Mouse (Mus musculus): ENCODE measurements around the gene Magi1. TPM values are rescaled to one million over a fixed set of nuclear protein-coding genes. Genes with fewer than 3 reads are reported as not detected.

Magi1 gene
- total and polyA plus RNA-seq, 3 experiments: not detected

- TF ChIP-seq E2F4 (IDR thresholded peaks at IDR 0.05; ENCODE audit: borderline replicate concordance, low read depth, low read length): no peak
- no peak for TF ChIP-seq MAX (IDR thresholded peaks at IDR 0.05; ENCODE audit: low read length)
- TF ChIP-seq MEF2A (IDR thresholded peaks at IDR 0.05; ENCODE audit: extremely low read depth, insufficient replicate concordance, low read depth, low read length, poor library complexity, severe bottlenecking): no peak
- no peak for TF ChIP-seq ZKSCAN1 (IDR thresholded peaks at IDR 0.05; ENCODE audit: low read depth, low read length)
- no peak for TF ChIP-seq TBP (IDR thresholded peaks at IDR 0.05; ENCODE audit: low read depth, low read length)
Measured at GRCm38 (mm10) chr6:93819888-93820287, 463.8 kb downstream of the Magi1 start (continued).

- Histone ChIP-seq H3K9ac (ENCODE audit: control insufficient read depth, low read depth, low read length, poor library complexity, severe bottlenecking) (no peak overlapping the region), H3K79me2 (ENCODE audit: control insufficient read depth, insufficient read depth, low read length, poor library complexity) (no peaks in the 10 kb centered on the region), H3K36me3 (ENCODE audit: control insufficient read depth in 1 of 2, insufficient read depth in 2 of 2, low read length in 2 of 2) (no peaks in the 10 kb centered on the region), H3K9me3 (replicated peaks; ENCODE audit: insufficient read depth, low read length) (no peaks in the 10 kb centered on the region), H3K4me1 (ENCODE audit: control insufficient read depth in 1 of 2, insufficient read depth in 2 of 2, low read length in 2 of 2) (no peaks in the 10 kb centered on the region), H3K4me3 (ENCODE audit: control insufficient read depth in 1 of 2, insufficient read depth in 1 of 2, low read depth in 2 of 2, low read length in 2 of 2) (no peak overlapping the region), H3K27ac (ENCODE audit: control insufficient read depth, low read depth, low read length) (no peak overlapping the region), H3K27me3 (ENCODE audit: control insufficient read depth in 1 of 2, insufficient read depth in 2 of 2, low read length in 2 of 2) (no peaks in the 10 kb centered on the region)
- TF ChIP-seq USF2 (IDR thresholded peaks at IDR 0.05; ENCODE audit: borderline replicate concordance in 1 of 2, insufficient read depth in 1 of 2, low read depth in 1 of 2, low read length in 2 of 2) (no peak), CHD2 (IDR thresholded peaks at IDR 0.05; ENCODE audit: low read length) (no peak), MYB (IDR thresholded peaks at IDR 0.05; ENCODE audit: low read depth, low read length) (no peak)
- no peak for DNase-seq (ENCODE audit: low read depth, low spot score)
Measured at GRCm38 (mm10) chr6:93819282-93819681, 464.4 kb downstream of the Magi1 start.

- H3K79me2 ChIP-seq (ENCODE audit: control insufficient read depth, insufficient read depth, low read length, poor library complexity): no peaks in the 10 kb centered on the region
- H3K4me3 ChIP-seq (ENCODE audit: control insufficient read depth in 1 of 2, insufficient read depth in 1 of 2, low read depth in 2 of 2, low read length in 2 of 2): no peak overlapping the region
- H3K9ac ChIP-seq (ENCODE audit: control insufficient read depth, low read depth, low read length, poor library complexity, severe bottlenecking): no peak overlapping the region
- no peak for DNase-seq (ENCODE audit: low read depth, low spot score)
- no peaks in the 10 kb centered on the region for H3K4me1 ChIP-seq (ENCODE audit: control insufficient read depth in 1 of 2, insufficient read depth in 2 of 2, low read length in 2 of 2)
- H3K27me3 ChIP-seq (ENCODE audit: control insufficient read depth in 1 of 2, insufficient read depth in 2 of 2, low read length in 2 of 2): no peaks in the 10 kb centered on the region
- no peaks in the 10 kb centered on the region for H3K9me3 ChIP-seq (replicated peaks; ENCODE audit: insufficient read depth, low read length)
- no peak overlapping the region for H3K27ac ChIP-seq (ENCODE audit: control insufficient read depth, low read depth, low read length)
- no peaks in the 10 kb centered on the region for H3K36me3 ChIP-seq (ENCODE audit: control insufficient read depth in 1 of 2, insufficient read depth in 2 of 2, low read length in 2 of 2)
- TF ChIP-seq ETS1 (IDR thresholded peaks at IDR 0.05; ENCODE audit: low read depth, low read length): no peak
- TF ChIP-seq MAFK (IDR thresholded peaks at IDR 0.05; ENCODE audit: borderline replicate concordance, low read depth, low read length): no peak
- no peak for TF ChIP-seq HCFC1 (IDR thresholded peaks at IDR 0.05; ENCODE audit: low read depth, low read length)
- TF ChIP-seq E2F4 (IDR thresholded peaks at IDR 0.05; ENCODE audit: borderline replicate concordance, low read depth, low read length): no peak
- TF ChIP-seq UBTF (IDR thresholded peaks at IDR 0.05; ENCODE audit: borderline replicate concordance, insufficient read depth, low read depth, low read length): no peak
- TF ChIP-seq TCF12 (IDR thresholded peaks at IDR 0.05; ENCODE audit: low read depth, low read length): no peak
- TF ChIP-seq GATA1 (IDR thresholded peaks at IDR 0.05; ENCODE audit: low read depth, low read length): no peak
- no peak for TF ChIP-seq ZC3H11A (IDR thresholded peaks at IDR 0.05; ENCODE audit: low read depth, low read length)
- TF ChIP-seq MYC (IDR thresholded peaks at IDR 0.05; ENCODE audit: low read depth, low read length): no peak
- no peak for TF ChIP-seq POLR2AphosphoS5 (IDR thresholded peaks at IDR 0.05; ENCODE audit: borderline replicate concordance, low read depth, low read length)
- no peak for TF ChIP-seq RCOR1 (IDR thresholded peaks at IDR 0.05; ENCODE audit: low read depth, low read length)
- TF ChIP-seq TAL1 (IDR thresholded peaks at IDR 0.05; ENCODE audit: low read length): no peak
- no peak for TF ChIP-seq SMC3 (IDR thresholded peaks at IDR 0.05; ENCODE audit: low read depth, low read length)
Measured at GRCm38 (mm10) chr6:93818494-93818893, 465.2 kb downstream of the Magi1 start.

All from MEL (cell line).